Mouse (Mus musculus) CD8-positive naive resting alpha-beta T cell, adult 2 months (primary cell): ENCODE measurements around the gene Alpk1.
A peak's percentile ranks its signal among the peaks of the same experiment; 100 is the strongest.

Source experiments
- DNase-seq, 2 experiments: peaks; one replicate each; pipeline ENCODE4 v3.0.0; 2022; ENCODE audit warnings: low read depth in 2 of 2, low spot score in 2 of 2

Gene Alpk1

DNA sequence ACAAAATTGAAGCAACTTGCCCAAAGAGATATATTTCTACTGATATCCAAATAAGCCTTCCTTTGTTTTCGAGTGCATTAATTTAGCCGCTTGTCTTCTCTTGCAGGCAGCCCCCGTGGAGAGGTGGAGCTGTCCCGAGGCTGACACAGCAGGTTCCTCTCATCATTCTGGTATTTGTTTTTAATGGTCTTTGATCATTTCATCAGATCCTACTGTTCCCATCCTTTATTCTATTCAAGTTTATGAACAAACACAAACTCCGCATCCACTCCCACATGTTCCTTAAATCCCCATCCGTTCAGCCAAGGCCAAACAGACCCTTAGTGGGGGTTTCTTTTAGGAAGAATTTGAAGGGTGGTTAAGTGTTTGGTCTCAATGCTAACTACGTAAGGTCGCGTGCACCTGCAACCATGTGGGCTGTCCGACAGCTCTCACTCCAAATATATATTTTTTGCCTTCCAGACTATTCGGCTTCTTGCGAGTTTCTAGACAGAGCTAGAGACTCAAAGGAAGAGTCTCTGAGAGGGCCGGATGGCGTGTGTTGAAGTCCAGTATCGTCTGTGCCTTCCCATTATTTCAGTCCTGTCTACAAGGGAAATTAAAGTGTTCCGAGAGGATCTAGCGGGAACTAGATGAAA lies 149.5 kb downstream of the Alpk1 start:
- no peak for DNase-seq

DNA sequence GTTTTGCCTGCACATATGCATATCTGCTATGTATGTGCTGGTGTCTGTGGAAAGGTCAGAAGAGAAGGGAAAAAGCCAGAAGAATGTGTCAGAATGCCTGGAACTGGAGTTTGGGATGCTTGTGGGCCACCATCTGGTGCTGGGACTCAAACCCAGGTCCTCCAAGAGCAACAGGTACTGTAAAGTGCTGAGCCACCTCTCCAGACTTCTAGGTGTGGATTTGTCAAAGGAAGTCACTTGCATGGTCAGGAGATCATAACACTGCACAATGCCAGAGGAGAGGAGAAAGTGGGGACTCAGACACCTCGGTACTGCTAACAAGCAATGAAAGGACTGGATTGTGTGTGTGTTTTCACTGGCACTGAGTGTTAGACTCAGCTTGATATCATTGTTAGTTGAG lies 150.1 kb downstream of the Alpk1 start:
- DNase-seq: no peak

GRCm38 (mm10) chr3:127628311-127629184 lies 151.8 kb downstream of the Alpk1 start:
- DNase-seq: no peak

DNA sequence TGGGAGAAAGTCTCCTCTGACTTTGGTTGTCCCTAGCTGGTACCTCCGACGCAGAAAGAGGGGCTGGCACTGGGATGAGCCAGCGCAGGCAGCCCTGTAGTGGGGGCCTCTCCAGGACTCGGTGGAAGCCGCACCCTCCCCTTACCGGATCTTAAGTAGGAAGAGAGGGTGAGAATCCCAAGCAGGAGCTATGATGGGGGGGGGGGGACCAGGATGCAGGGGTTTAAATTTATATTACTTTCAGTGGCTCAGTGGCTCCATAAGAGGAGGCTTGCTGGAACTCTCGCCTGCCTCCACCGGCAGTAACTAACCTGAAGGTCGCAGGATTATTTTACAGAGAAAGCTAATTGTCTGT lies 152.4 kb downstream of the Alpk1 start:
- no peak for DNase-seq

DNA sequence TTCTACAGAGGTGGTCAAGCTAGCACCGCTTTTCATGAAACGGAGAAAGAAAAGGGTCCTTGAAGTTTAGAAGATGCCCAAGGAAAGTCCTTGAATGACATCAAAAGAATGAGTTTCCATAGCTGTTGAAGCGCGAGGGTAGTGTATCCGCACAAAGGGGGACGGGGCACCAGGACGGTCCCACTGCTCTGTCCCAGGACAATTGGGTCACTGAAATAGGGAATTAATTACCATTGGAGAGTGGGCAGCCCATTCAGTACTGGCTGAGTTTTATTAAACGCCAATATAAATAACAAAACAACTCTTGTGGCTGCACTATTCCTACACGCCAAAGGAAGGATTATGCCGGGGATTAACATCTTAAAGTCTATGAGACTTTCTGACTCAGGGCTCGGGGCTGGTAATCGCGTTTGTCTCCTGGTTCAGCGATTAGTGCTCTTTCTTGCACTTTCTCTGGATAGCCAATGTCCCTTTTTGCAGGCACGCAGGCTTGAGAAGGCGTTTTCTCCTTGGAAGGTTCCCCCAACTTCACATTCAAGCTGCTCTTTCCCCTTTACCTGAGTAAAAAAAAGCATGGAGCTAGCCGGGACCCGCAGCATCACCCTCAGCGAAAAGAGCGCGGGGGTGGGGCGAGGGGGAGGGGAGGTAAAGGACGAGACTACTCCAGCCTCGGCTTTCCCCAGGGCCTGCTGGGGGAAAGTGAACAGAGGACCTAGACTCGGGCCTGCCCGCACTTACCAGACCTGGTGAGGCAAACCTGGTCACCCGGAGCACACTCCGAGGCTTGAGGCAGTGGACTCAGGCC lies 153.0 kb downstream of the Alpk1 start:
- DNase-seq: no peak

DNA sequence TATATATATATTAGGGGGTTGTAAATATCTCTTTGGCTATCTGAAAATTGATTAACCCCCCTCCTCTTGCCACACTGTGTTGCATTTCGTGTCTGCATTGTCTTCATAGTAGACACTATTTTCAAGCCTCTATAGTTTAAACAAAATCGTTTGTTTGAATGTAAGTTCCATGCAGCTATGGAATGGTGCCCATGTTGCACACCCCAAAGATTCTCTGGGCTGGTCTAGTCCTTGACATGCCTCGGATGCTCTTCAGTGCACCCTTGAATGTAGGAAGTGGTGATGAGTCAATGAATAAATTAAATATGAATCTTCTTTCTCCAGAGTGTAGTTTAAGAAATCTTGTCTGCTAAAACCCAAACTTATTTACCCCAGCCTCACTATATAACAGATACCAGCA lies 153.8 kb downstream of the Alpk1 start:
- no peak for DNase-seq

GRCm38 (mm10) chr3:127625701-127626399 lies 154.5 kb downstream of the Alpk1 start:
- DNase-seq: no peak

- DNase-seq: peak; percentile 78 to 83
Measured at GRCm38 (mm10) chr3:127625296-127625695, 155.0 kb downstream of the Alpk1 start.
